Mouse (Mus musculus): ENCODE results near the gene Jak1. TPM values are rescaled to one million over a fixed set of nuclear protein-coding genes. Genes with fewer than 3 reads are reported as not detected.
"Not testable (repeated sequence)": the region's sequence is repeated elsewhere in the genome, so short reads cannot be mapped to it uniquely, and the experiment has no call there.

Gene Jak1
- polyA plus RNA-seq, 1 experiment from 2014 or later = 48.3 TPM

- H3K27me3 ChIP-seq (ENCODE audit: control insufficient read depth, insufficient read depth, low read depth, low read length) = no peaks in the 10 kb centered on the region
- H3K9ac ChIP-seq (ENCODE audit: low read depth, low read length) = no peak overlapping the region
- no peaks in the 10 kb centered on the region for H3K9me3 ChIP-seq (replicated peaks; ENCODE audit: control insufficient read depth, low read length)
- no peaks in the 10 kb centered on the region; the same call in 1 of the 2 replicates for H3K4me1 ChIP-seq (ENCODE audit: control insufficient read depth, low read depth, low read length)
- ATAC-seq (ENCODE audit: low read depth) = no peak
- H3K4me2 ChIP-seq (ENCODE audit: low read depth, low read length) = no peak overlapping the region
- no peaks in the 10 kb centered on the region for H3K36me3 ChIP-seq (ENCODE audit: control insufficient read depth, insufficient read depth)
- 32% methylated on average over 2 of the region's 2 CpGs for WGBS (ENCODE audit: insufficient replicate concordance)
- H3K27ac ChIP-seq (ENCODE audit: low read length) = no peak overlapping the region
- H3K4me3 ChIP-seq (ENCODE audit: low read depth, low read length) = no peak overlapping the region
Observed at GRCm38 (mm10) chr4:101285906-101286432, 20.9 kb upstream of the Jak1 start.

- Histone ChIP-seq H3K4me1 (ENCODE audit: control insufficient read depth, low read depth, low read length) (no peaks in the 10 kb centered on the region), H3K27ac (ENCODE audit: low read length) (no peak overlapping the region), H3K36me3 (ENCODE audit: control insufficient read depth, insufficient read depth) (no peaks in the 10 kb centered on the region), H3K4me2 (ENCODE audit: low read depth, low read length) (no peak overlapping the region), H3K9ac (ENCODE audit: low read depth, low read length) (no peak overlapping the region), H3K4me3 (ENCODE audit: low read depth, low read length) (no peak overlapping the region), H3K9me3 (replicated peaks; ENCODE audit: control insufficient read depth, low read length) (no peaks in the 10 kb centered on the region), H3K27me3 (ENCODE audit: control insufficient read depth, insufficient read depth, low read depth, low read length) (no peaks in the 10 kb centered on the region)
- WGBS (ENCODE audit: insufficient replicate concordance) = 27% methylated on average over 4 of the region's 4 CpGs
- ATAC-seq (ENCODE audit: low read depth) = 0 out of 2 replicates have a peak, but pooled peaks have one; percentile 21
Observed at GRCm38 (mm10) chr4:101283938-101284337, 18.9 kb upstream of the Jak1 start.

GRCm38 (mm10) chr4:101282237-101282636 is 17.2 kb upstream of the Jak1 start:
- no peak overlapping the region for H3K27ac ChIP-seq (ENCODE audit: low read length)
- no peak overlapping the region for H3K9ac ChIP-seq (ENCODE audit: low read depth, low read length)
- H3K9me3 ChIP-seq (replicated peaks; ENCODE audit: control insufficient read depth, low read length) = no peaks in the 10 kb centered on the region
- H3K4me3 ChIP-seq (ENCODE audit: low read depth, low read length) = no peak overlapping the region
- no peaks in the 10 kb centered on the region for H3K4me1 ChIP-seq (ENCODE audit: control insufficient read depth, low read depth, low read length)
- 18% methylated on average over 1 of the region's 1 CpGs for WGBS (ENCODE audit: insufficient replicate concordance)
- no peaks in the 10 kb centered on the region for H3K27me3 ChIP-seq (ENCODE audit: control insufficient read depth, insufficient read depth, low read depth, low read length)
- ATAC-seq (ENCODE audit: low read depth) = peak; percentile 58
- H3K36me3 ChIP-seq (ENCODE audit: control insufficient read depth, insufficient read depth) = no peaks in the 10 kb centered on the region
- no peak overlapping the region for H3K4me2 ChIP-seq (ENCODE audit: low read depth, low read length)

- Histone ChIP-seq H3K9ac (ENCODE audit: low read depth, low read length) (no peak overlapping the region), H3K27ac (ENCODE audit: low read length) (no peak overlapping the region), H3K4me3 (ENCODE audit: low read depth, low read length) (no peak overlapping the region), H3K4me1 (ENCODE audit: control insufficient read depth, low read depth, low read length) (no peaks in the 10 kb centered on the region), H3K36me3 (ENCODE audit: control insufficient read depth, insufficient read depth) (no peaks in the 10 kb centered on the region), H3K27me3 (ENCODE audit: control insufficient read depth, insufficient read depth, low read depth, low read length) (no peaks in the 10 kb centered on the region), H3K9me3 (replicated peaks; ENCODE audit: control insufficient read depth, low read length) (no peaks in the 10 kb centered on the region), H3K4me2 (ENCODE audit: low read depth, low read length) (no peak overlapping the region)
- ATAC-seq (ENCODE audit: low read depth) = no peak
- WGBS (ENCODE audit: insufficient replicate concordance) = 62% methylated on average over 2 of the region's 2 CpGs
Observed at GRCm38 (mm10) chr4:101280119-101280518, 15.0 kb upstream of the Jak1 start.

- ATAC-seq (ENCODE audit: low read depth) = no peak
- WGBS (ENCODE audit: insufficient replicate concordance) = 74% methylated on average over 6 of the region's 6 CpGs
- H3K4me1 ChIP-seq (ENCODE audit: control insufficient read depth, low read depth, low read length) = no peaks in the 10 kb centered on the region
- no peaks in the 10 kb centered on the region for H3K36me3 ChIP-seq (ENCODE audit: control insufficient read depth, insufficient read depth)
- no peak overlapping the region for H3K4me3 ChIP-seq (ENCODE audit: low read depth, low read length)
- H3K9ac ChIP-seq (ENCODE audit: low read depth, low read length) = no peak overlapping the region
- no peaks in the 10 kb centered on the region for H3K27me3 ChIP-seq (ENCODE audit: control insufficient read depth, insufficient read depth, low read depth, low read length)
- H3K27ac ChIP-seq (ENCODE audit: low read length) = no peak overlapping the region
- H3K4me2 ChIP-seq (ENCODE audit: low read depth, low read length) = no peak overlapping the region
- no peaks in the 10 kb centered on the region for H3K9me3 ChIP-seq (replicated peaks; ENCODE audit: control insufficient read depth, low read length)
Observed at GRCm38 (mm10) chr4:101276456-101277070, 11.5 kb upstream of the Jak1 start.

GRCm38 (mm10) chr4:101275881-101276280 is 10.8 kb upstream of the Jak1 start:
- WGBS (ENCODE audit: insufficient replicate concordance) = 82% methylated on average over 3 of the region's 3 CpGs
- Histone ChIP-seq H3K4me1 (ENCODE audit: control insufficient read depth, low read depth, low read length) (no peaks in the 10 kb centered on the region), H3K9me3 (replicated peaks; ENCODE audit: control insufficient read depth, low read length) (no peaks in the 10 kb centered on the region), H3K27me3 (ENCODE audit: control insufficient read depth, insufficient read depth, low read depth, low read length) (no peaks in the 10 kb centered on the region), H3K9ac (ENCODE audit: low read depth, low read length) (no peak overlapping the region), H3K4me2 (ENCODE audit: low read depth, low read length) (no peak overlapping the region), H3K27ac (ENCODE audit: low read length) (no peak overlapping the region), H3K36me3 (ENCODE audit: control insufficient read depth, insufficient read depth) (no peaks in the 10 kb centered on the region), H3K4me3 (ENCODE audit: low read depth, low read length) (no peak overlapping the region)
- peak; percentile 27; the same call in 1 of the 2 replicates for ATAC-seq (ENCODE audit: low read depth)

- no peaks in the 10 kb centered on the region for H3K36me3 ChIP-seq (ENCODE audit: control insufficient read depth, insufficient read depth)
- no peak overlapping the region for H3K4me3 ChIP-seq (ENCODE audit: low read depth, low read length)
- no peak overlapping the region for H3K9ac ChIP-seq (ENCODE audit: low read depth, low read length)
- 70% methylated on average over 3 of the region's 3 CpGs for WGBS (ENCODE audit: insufficient replicate concordance)
- H3K27ac ChIP-seq (ENCODE audit: low read length) = no peak overlapping the region
- no peaks in the 10 kb centered on the region for H3K9me3 ChIP-seq (replicated peaks; ENCODE audit: control insufficient read depth, low read length)
- H3K4me1 ChIP-seq (ENCODE audit: control insufficient read depth, low read depth, low read length) = peaks cover 3% of the 10 kb centered on the region
- no peaks in the 10 kb centered on the region for H3K27me3 ChIP-seq (ENCODE audit: control insufficient read depth, insufficient read depth, low read depth, low read length)
- ATAC-seq (ENCODE audit: low read depth) = no peak
- H3K4me2 ChIP-seq (ENCODE audit: low read depth, low read length) = no peak overlapping the region
Observed at GRCm38 (mm10) chr4:101270734-101271133, 5.7 kb upstream of the Jak1 start.

GRCm38 (mm10) chr4:101268506-101268905 is 3.4 kb upstream of the Jak1 start:
- H3K9ac ChIP-seq (ENCODE audit: low read depth, low read length); H3K9me3 ChIP-seq (replicated peaks; ENCODE audit: control insufficient read depth, low read length); H3K4me3 ChIP-seq (ENCODE audit: low read depth, low read length); H3K27ac ChIP-seq (ENCODE audit: low read length); H3K4me2 ChIP-seq (ENCODE audit: low read depth, low read length); H3K4me1 ChIP-seq (ENCODE audit: control insufficient read depth, low read depth, low read length); ATAC-seq (ENCODE audit: low read depth); H3K27me3 ChIP-seq (ENCODE audit: control insufficient read depth, insufficient read depth, low read depth, low read length); H3K36me3 ChIP-seq (ENCODE audit: control insufficient read depth, insufficient read depth): not testable (repeated sequence)
- WGBS (ENCODE audit: insufficient replicate concordance) = 67% methylated on average over 1 of the region's 1 CpGs

- Histone ChIP-seq H3K9ac (ENCODE audit: low read depth, low read length) (peak overlapping the region; percentile 99; the same call in 1 of the 2 replicates), H3K4me3 (ENCODE audit: low read depth, low read length) (peak overlapping the region; percentile 97), H3K36me3 (ENCODE audit: control insufficient read depth, insufficient read depth) (no peaks in the 10 kb centered on the region), H3K27me3 (ENCODE audit: control insufficient read depth, insufficient read depth, low read depth, low read length) (no peaks in the 10 kb centered on the region), H3K9me3 (replicated peaks; ENCODE audit: control insufficient read depth, low read length) (no peaks in the 10 kb centered on the region), H3K4me2 (ENCODE audit: low read depth, low read length) (peak overlapping the region; percentile 78), H3K4me1 (ENCODE audit: control insufficient read depth, low read depth, low read length) (peaks cover 25% of the 10 kb centered on the region), H3K27ac (ENCODE audit: low read length) (no peak overlapping the region)
- WGBS (ENCODE audit: insufficient replicate concordance) = 29% methylated on average over 7 of the region's 7 CpGs
- 0 out of 2 replicates have a peak, but pooled peaks have one; percentile 3 for ATAC-seq (ENCODE audit: low read depth)
Observed at GRCm38 (mm10) chr4:101265523-101265922, 441 bp upstream of the Jak1 start.

Data from liver, embryonic 16.5 days (tissue).